Mouse (Mus musculus) right cerebral cortex, adult 2 months (tissue): ENCODE data around the gene Mapkbp1.

Experiments
- DNase-seq, 2 experiments: peaks; one replicate each; pipeline ENCODE4 v3.0.0; 2021 to 2022; ENCODE audit warnings: low spot score in 2 of 2

Mapkbp1 gene

DNA sequence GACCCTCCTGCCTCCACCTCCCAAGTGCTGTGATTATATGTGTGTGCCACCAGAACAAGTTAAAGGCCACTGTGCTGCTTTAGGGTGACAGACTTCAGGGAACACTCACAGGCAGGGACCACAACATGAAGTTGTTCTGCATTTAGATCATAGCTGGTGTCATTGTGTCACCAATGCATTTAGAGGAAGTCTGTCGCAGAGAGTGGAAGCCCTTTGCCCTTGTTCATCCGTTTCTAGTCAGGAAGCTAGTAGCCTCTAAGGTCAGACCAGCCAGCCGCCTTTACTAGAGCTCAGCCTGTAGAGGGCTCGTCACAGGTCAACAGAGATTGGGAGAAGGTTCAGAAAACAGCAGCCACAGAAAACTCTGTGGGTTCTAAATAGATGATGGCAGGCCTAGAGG is 36.2 kb downstream of the Mapkbp1 start:
- DNase-seq = no peak

DNA sequence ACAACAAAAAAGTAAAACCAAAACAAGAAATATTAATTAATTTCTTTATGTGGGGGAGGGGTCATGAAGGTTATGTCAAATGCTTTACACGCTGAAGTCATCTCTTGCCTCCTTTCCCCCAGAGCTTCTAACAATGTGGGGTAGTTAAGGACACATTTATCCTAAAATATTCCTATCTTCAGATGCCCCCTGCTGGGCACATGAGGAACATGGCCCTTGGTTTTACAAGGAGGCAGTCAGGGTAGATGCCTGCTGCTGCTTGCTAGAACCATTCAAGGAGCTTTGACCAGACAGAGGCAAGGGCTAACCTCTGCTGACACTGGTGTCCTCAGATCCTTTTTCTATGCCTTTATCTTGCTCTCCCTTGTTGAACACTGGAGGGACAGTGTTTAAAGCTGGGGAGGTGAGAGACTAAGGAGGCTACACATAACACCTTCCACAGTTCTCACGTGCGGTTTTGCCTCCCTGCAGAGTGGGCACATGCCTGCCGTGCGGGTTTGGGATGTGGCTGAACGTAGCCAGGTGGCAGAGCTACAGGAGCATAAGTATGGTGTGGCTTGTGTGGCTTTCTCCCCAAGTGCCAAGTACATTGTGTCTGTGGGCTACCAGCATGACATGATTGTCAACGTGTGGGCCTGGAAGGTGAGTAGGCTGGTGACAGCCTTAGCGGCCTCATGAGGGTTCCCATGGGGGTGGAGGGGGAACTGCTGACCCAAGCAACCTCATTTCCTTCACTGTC is 39.1 kb downstream of the Mapkbp1 start:
- peak; percentile 66 to 67 for DNase-seq

DNA sequence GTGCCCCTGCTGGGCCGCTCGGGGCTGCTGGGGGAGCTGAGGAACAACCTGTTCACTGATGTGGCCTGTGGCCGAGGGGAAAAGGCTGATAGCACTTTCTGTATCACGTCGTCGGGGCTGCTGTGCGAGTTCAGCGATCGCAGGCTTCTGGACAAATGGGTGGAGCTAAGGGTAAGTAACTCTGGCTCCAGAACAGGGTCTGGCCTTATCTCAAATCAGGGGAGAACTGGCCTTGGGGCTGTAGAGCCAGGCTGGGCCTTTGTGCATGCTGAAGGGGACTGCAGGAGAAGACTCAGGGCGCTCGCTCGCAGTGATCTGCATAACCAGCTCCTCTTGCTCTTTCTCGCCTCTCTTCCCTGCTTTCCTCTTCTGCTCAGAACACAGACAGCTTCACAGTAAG is 40.4 kb downstream of the Mapkbp1 start:
- no peak for DNase-seq

DNA sequence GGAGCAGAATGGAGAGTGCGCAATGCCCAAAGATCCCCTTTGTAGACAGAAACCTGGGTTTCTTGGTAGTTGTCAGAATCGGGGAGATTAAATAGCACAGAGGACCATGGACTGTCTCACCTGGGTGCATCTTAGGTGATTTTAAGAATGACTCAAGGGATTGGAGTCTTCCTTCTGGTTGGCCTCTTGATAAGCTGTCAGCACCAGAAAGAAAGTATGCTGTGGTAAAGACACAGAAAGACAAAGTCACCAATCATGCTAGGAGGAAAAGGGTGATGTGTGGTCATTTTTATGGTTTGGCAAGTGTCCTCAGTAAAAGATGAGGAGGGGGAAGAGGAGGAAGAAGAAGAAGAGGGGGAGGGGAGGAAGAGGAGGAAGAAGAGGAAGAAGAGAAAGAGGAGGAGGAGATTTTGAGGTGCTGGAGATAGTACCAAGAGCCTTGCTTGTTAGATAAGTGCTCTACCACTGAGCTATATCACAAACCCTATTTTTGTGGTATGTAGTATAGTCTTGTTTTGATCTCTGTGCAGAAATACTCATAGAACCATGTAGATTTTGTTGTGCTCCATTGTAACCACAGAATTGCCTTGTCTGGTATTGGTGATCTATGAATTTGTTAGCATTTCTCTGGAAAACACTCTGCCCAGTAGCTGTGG is 41.5 kb downstream of the Mapkbp1 start:
- DNase-seq = no peak

DNA sequence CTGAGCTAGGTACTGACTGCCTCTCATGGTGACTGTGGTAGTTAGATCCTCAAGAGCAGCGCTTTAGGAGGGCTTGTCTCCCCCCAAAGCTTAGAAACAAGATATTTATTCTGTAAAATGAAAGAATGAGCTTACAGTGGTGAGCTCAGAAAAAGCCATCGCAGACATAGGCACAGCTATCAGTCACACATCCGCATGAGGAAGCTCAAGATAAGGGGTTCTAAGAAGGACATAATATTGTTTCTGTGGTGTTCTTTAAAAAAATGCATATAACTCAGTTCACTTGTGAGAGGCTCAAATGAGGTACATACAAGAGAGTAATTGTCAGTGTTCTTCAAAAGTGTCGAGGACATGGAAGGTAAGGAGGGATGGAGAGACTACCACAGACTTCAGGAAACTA is 43.4 kb downstream of the Mapkbp1 start:
- no peak for DNase-seq

DNA sequence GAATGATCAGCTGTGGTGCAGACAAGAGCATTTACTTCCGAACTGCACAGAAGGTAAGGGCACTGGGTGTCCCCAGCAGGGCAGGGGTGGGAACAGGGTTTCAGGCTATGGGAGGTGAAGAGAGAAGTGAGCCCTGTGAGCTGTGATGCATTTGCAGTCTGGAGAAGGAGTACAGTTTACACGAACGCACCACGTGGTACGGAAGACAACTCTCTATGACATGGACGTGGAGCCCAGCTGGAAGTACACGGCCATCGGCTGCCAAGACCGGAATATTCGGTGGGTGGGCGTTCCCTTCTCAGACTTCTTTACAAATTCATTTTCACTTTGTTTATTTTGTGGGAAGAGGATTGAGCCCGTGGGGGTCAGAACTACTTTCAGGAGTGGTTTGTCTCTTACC is 45.1 kb downstream of the Mapkbp1 start:
- DNase-seq = no peak

DNA sequence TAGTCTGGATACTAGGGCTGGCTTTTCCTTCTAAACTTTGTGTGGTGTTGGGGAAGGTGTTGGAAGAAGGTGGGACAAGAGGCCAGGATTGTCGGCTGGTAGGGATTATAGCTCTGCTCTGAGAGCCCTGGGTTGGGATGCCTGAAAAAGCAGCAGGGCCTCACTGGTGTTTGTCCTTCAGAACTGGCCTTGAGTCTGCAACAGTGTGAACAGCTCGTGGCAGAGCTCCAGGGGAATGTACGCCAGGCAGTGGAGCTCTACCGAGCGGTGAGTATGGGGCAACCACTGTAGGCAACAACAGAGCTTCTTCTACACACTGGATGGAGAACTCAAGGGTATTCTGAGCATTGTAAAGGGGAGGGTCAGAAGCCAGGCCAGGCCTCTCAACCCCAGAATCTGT is 51.8 kb downstream of the Mapkbp1 start:
- DNase-seq = no peak

DNA sequence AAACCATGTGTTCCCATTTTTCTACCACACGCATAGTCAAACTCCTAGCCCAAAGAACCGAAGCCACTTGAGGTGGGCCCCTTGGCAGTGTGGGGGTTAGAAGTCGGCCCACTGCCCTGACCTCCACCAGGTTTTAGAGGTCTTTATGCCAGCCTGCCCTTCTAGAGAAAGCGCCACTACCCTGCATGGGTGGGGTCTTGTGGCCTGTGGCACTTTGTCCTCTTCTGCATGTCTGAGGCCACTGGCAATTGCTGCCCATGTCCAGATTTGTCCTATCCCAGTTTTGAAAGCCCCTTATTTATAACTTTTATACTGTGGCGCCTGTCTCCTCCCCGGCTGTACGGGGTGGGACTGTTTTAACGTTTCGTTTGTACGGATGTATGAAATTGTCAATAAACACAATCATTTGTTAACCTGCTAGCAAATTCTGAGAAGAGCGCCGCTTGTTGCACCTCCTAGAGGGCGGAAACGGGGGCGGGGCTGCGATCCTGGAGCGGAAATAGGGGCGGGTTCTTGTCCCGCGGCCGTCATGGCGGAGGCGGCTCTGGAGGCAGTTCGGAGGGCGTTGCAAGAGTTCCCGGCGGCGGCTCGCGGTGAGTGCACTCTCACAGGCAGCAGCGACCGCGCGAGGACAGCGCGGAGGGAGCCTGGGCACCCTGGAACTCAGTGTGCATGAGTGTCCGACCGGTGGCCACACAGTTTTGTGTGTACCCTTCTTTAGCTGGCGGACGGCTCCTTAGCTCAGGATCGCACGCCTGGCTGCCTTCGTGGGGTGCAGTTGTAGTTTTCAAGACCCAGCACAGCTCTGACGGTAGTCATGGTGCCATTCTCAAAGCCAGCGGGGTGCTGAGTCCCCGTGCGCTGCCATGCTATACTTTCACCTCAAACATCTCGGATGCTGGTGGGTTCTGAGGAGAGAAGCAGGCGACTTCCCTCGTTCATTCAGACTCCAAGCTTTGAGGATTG is 54.8 kb downstream of the Mapkbp1 start, which contains the start of the genes Jmjd7 and Gm28042:
TSS of gene Jmjd7 (plus strand) at position 500 of the 966 bp plus-strand sequence.
TSS of gene Gm28042 (plus strand) at position 510 of the 966 bp plus-strand sequence.
- DNase-seq = peak; percentile 88

DNA sequence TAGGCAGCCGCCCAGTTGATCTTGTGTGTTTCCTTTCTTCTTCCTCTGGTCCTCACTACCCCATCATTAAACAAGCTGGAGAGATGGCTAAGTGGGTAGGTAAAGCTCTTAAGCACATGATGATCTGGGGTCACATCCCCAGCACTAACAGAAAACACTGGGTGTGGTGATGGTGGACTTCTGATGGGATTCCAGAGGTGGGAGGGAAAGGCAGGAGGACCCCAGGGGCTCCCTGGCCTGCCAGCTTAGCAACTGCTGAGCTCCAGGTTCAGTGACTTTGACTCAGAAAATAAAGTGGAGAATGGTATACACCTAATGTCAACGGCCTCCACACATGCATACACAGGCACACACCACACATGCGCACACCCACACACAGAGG is 55.4 kb downstream of the Mapkbp1 start:
- DNase-seq = no peak

DNA sequence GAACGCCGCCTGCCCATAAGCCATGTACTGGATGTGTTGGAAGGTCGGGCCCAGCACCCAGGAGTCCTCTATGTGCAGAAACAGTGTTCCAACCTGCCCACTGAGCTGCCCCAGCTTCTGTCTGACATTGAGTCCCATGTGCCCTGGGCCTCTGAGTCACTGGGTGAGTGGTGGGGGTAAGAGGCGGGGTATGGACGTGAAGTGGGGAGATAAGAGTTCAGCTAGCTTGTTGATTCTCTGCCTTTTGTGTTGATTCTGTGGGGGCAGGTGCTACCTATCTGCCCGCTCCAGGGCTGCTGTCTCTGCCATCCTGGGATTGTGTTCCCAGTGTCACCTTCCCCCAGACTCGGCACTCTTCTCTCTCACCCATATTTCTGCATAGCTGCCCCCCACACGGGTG is 57.9 kb downstream of the Mapkbp1 start:
- DNase-seq = no peak

DNA sequence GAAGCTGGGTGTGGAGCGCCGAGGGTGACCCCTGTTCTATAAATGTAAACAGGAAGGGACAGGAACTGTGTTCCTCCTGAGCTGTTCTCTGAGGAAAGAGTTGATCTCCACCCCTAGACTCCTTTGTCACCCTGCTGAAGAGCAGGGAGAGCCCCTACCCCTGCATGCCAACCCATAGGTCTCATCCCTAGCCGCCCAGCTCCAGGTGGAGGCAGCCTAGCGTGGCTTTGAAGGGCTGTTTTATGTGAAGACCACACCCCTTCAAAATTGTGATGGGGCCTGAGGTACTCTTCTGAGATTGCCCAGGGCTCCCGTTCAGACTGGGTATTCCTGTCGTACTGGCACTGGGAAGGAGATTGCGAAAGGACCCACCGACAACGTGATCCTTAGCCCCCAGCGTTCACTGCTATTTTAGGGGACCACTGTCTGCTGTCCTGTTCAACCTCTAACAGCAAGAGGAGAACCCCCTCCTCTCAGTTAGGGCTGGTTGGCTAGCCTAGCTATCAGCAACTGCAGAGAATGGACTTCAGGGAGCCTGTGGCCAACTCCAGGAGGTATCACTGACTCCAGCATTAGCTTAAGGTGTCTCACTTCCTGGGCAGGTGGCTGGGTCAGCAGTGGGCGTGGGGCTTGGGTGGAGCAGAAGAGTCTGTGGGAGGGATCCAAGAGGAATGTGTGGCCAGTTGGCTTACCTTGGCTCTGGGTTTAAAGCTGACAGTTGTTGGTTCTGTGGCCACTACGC is 60.4 kb downstream of the Mapkbp1 start, which contains the start of gene Pla2g4b:
TSS of gene Pla2g4b (plus strand) at position 692 of the 742 bp plus-strand sequence.
- no peak for DNase-seq

DNA sequence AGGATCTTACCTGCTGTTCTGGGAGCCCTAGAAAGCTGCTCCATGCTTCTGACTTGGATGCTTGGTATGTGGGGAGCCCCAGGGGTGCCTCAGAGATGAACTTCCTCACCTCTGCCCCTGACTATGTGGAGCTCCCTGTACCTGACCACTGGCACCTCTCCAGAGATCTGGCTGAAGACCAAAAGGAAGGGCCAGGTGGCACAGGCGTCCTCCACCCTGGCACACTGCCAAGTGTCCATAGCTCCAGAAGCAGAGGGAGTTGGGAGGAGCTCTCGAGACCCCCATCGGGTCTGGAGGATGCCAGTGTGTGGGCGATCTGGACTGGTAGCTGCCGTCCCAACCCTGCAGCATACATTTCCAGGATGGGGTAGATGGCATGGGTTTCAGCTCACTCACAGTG is 61.2 kb downstream of the Mapkbp1 start:
- no peak for DNase-seq

DNA sequence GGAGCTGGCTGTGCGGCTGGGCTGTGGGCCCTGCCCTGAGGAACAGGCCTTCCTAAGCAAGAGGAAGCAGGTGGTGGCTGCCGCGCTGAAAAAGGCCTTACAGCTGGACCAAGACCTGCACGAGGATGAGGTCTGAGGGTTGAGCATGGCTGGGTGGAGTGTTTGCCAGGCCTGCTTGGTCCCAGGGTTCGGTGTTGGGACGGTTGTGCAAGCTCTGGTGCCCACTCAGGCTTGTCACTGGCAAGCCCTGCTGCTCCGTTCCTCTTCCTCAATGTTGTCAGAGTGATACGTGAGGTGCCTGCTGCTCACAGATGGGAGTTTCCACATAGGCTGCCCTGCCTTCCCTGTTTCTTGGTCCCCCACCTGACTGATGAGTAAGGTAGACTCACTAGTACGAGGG is 65.2 kb downstream of the Mapkbp1 start:
- no peak for DNase-seq

DNA sequence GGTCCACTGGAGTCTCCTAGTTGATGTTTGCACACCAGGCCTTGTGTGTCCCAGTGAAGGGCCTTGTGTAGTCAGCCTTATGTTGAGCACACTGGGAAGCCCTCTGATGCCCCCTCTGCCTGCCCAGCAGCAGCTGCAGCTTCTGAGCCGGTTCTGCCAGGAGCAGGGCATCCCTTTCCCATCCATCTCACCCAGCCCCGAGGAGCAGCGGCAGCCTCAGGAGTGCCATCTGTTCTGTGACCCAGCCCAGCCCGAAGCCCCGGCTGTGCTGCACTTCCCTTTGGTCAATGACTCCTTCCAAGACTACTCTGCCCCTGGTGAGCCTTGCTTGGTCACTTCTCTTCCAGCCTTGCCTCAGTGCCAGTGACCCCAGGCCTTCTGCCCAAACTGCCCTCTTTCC is 68.5 kb downstream of the Mapkbp1 start:
- no peak for DNase-seq

DNA sequence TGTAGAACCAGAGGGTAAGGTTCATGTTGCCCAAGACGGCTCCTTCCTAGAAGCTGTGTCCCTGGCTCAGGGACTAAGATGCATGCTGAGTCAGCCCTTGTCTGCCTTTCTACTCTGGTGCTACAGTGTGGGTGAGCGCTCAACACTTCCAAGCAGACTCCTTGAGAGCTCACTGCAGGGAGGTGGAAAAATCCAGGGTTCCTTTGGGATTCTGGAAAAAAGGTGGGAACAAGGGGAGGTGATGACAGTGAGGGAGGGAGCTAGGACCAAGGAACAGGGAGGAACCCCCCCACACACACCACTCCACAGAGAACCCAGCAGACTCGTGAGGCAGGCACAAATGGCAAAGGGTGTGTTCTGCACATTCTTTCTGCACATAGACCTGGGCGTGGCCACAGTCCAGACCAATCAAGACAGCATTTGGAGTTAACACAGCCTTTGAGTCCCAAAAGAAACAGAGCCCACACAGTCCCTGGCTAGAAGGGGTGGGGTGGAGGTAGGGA is 71.7 kb downstream of the Mapkbp1 start:
- peak; percentile 62 to 65 for DNase-seq

DNA sequence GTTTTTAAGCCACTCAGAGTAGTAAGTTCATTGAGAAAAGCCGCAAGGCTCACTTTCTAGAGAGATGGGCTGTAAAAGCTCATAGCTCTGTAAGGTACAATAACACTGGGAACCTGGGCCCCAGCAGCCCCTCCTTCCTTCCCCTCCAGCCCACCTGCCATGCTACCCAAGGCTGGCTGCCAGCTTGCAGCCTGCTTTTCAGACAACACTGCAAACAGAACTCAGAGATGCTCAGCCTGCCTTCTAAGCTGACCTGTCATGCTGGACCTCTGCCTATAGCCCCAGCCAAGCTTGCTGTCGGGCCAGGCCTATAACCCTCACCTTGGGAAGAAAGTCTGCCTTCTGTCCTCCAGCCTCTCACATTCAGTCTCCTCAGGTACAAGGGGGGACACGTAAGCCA is 72.2 kb downstream of the Mapkbp1 start:
- no peak for DNase-seq

DNA sequence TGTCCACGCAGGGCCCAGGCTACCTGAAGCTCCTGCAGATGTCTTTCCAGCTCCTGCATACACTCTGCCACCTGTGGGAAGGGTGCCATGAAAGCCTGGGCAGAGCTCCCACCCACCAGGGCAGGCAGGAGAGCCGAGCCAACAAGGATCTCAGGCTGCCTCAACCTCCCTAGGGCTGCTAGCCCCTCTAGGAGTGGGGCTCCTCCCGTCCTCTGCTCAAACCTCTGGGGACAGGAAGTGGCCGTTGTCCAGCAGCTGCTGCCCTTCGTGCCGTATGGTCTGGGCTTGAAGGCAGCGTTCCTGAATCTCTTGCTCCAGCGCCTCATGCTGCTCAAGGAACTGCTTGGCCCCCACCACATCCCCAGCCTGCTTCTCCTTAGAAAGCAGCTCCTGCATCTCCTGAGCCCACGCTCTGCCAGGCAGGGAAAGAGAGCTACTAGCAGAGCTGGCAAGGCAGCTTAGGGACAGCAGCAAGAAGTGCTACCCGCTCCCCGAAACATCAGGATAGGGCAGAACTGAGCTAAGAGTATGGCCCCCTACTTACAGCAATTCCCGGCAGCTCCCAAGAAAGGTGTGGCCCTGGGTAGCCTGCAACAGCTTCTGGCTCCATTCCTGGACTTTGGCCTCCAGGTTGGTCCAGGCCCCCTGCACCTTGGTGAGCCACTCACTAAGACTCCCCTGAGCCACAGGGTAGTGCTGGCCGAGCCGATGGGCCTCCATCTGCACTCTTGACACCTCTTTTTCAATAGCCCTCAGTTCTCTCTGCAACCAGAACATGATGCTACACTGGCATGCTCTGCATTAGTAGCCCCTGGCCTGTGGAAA is 74.2 kb downstream of the Mapkbp1 start:
- peak; percentile 54 for DNase-seq

DNA sequence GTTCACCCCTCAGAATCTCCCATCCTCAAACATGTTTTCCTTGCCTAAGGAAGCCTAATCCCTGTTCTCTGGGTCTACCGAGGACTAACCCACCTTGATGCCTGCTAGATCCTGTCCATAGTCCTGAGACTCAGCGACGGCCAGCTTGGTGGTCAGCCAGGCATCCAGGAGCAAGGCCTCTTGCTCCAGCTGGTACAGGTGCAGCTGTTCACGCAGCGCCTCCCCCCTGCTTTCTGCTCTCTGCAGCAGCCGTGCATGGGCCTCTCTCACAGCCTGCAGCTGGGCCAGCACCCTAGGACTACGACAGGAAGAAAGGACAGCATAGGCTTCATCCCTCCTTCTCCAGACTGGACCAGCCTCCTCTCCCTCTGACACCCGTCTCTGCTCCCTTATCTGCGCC is 75.7 kb downstream of the Mapkbp1 start:
- no peak for DNase-seq

DNA sequence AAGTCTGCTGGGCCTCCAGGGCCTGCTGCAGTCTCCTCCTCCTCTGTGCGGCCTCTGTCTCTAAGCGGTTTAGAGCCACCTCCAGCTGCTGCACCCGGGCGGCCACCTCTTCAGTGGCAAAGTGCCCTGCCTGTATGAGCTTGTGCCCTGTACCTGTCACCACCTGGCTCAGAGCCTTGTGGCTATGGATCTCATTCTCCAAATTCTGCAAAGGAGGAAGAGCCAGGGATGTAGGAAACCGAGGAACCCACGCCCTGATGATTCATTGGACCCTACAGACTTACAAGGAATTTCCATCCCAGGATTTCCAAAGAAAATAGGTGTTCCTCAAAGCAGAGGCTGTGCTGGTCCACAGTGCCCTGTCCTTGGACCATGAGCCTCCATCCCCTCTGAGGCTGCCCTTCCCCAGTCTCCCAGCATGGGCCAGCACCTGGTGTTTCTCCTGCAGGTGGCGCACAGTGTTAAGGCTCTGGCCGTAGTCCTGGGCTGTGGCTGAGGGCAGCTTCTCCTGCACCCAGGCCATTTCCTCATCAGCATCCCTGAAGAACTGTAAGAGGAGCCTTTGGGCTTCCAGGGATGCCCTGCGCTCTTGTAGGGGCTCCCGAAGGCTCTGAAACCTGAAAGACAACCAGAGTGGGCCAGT is 77.3 kb downstream of the Mapkbp1 start:
- DNase-seq = no peak

DNA sequence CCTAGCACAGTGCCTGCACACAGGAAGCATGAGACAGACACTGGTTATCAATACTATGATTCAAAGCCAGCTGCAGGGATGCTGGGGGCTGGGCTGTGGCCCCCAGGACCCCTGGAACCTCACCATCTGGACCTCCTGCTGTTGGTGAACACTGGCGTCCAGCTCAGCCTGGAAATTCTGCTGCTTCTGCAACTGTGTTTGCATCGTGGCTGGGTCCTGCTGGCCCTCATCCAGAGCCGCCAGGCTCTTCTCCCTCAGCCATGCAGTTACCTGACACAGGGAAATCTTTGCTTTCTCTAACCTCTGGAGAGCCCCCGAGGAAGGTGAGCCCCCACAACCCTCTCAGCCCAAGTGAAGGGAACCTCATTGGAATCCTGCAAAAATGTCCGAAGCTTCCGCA is 78.9 kb downstream of the Mapkbp1 start:
- DNase-seq = no peak
